Mouse (Mus musculus): ENCODE measurements at regions not wholly inside any gene's neighbourhood (a gene's known extent, or its start where the extent isn't known, plus 50 kb on each side); places are given as distances from the start of the nearest gene placed in this dataset.

DNA sequence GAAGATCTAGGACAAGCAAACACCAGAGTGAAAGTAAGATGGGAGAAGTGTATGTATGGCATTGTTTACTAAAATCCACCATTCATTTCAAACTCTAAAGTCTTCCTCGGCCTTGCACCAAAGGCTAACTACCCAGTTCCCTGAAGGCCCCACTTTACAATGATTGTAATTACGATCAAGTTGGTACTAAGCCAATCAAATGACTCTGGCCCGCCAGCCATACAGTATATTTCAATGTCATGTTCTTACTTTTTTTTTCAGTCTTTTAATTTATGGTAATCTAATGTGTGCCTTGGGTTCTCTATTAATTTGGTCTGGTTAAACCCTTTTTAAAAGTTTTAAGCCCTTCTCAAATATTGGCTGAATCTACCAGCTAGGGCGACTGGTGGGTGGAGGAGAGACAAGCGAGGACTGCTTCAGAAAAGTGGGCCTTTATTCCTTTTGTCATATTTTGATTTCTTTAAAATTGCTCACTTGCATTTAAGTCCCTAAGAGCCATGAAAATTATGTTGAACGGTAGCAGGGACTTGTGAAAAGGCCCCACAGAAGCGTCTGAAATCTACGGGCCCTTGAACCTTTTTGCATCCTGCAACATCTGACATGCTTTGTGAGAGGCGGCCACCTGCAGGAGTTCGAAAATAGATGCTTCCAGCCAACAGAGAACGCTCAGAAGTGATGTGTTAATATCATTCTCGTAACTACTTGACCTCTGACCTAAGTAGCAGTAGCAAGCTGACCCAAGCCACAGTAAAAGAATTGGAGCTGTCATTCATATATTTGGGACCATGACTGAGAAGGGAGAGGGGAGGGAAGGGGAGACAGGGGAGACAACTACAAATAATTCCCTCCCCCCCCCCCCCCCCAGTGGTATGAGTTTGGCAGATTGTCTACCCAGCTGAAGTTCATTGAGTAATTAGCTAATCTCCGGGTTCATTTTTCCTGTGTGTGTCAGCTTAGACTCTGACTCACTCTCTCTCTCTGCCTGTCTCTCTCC lies 197.2 kb downstream of the Cdca7 start:
- DNase-seq (ENCODE audit: low spot score in 2 of 2) = no peak

GRCm38 (mm10) chr2:72674229-72674628 lies 198.3 kb downstream of the Cdca7 start:
- no peak for DNase-seq (ENCODE audit: low spot score in 2 of 2)

DNA sequence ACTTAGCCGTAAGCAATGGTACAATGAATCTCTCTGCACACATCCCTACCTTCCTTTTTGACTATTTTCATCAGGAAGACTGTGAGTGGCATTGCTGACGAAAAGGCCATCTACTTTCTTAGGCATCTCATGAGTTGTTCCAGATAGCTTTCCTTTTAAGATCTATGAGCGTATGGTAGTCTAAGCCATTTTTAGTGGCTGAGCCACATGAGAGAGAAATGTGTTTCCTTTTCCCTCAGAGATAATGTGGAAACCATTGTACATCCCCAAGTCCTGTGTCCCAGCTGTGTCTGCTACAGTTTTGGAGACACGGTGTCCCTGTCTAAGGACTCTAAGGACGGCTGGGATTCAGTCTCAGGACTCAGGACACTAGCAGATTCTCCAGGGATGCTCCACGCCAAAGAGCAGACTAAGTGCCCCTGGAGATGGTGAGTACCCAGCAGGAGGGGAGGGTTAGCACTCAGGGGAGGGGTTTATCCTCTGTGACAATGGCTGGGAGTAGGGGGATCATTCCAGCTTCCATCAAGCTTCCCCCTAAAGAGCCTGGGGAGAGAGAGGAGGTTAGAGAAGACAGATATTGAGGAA lies 199.0 kb downstream of the Cdca7 start:
- DNase-seq (ENCODE audit: low spot score in 2 of 2) = no peak

DNA sequence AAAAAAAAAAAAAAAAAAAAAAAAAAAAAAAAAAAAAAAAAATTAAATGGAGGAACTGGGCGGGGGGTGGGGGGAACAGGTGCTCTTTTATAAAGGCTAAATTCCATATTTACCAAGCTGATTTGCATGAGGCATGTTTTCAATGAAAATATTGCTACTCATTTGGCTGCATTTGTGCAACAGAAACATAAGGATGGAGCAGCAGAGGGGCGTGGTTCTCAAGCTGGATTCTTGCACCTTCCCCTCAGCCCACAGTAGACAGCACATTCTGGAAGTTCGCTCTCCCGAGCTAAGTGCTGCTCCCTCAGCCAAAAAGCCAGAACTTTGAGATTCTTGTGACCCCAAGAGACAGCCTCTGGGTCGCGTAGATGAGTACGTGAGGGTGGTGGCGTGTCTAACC lies 201.8 kb downstream of the Cdca7 start:
- no peak for DNase-seq (ENCODE audit: low spot score in 2 of 2)

DNA sequence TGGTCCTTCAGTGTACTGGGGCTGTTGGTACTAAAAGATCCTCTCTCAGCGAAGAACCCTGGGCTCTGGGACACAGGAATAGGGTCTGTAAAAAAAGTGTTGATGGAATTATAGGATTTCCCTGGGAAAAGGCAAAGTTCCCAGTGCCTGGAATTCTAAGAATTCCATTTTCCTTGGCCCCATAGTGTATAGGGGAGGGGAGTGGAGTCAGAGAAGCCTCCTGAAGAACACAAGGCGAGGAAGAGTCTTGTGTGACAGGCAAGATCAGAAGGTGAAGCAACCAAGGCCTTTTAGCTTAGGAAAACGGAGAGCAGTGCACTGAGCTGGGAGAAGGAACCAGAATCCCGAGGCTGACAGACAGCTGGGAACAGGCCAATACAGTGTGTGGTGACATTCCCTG lies 212.1 kb downstream of the Cdca7 start:
- no peak for DNase-seq (ENCODE audit: low spot score in 2 of 2)

- no peak for DNase-seq (ENCODE audit: low spot score in 2 of 2)
These were observed 225.1 kb downstream of the Cdca7 start for GRCm38 (mm10) chr2:72701081-72701480.

GRCm38 (mm10) chr2:72703238-72703637 lies 227.3 kb downstream of the Cdca7 start:
- no peak for DNase-seq (ENCODE audit: low spot score in 2 of 2)

- DNase-seq (ENCODE audit: low spot score in 2 of 2) = no peak
These were observed 232.0 kb downstream of the Cdca7 start for GRCm38 (mm10) chr2:72707676-72708659.

DNA sequence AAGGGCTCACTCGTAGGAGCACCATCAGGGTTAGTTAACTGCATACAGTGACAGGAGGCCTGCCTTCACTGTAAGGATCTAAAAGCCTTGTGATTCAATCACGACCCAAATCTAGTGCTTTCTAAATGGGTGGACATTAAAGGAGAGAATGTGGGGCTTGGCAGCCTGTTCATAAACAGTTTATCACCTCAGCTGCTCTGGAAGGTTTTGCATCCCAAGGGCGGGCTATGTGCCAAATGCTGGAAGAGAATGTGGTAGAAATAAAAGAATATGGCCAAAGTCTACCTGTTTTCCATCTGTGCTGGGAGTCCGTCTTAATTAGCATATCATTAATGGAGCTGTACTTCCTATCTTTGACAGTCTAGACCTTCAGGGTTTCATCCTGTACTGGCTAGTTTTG lies 241.0 kb downstream of the Cdca7 start:
- no peak for DNase-seq (ENCODE audit: low spot score in 2 of 2)

DNA sequence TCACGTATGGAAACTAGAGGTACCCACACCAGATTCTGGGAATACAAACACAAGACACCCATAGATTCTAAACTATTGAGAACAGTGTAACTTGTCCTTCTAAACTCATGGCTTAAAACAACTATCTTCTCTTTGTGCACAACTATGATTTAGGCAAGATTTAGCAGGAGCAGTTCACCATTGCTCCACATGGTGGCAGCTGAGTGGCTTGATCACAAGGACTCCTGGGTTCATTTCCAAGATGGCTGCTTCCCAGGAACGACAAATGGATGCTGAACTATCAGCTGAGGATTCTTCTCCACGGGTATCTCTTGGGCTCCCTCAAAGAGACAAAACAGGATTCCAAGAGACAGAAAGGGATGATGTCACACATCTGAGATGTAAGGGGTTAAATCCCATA lies 251.5 kb downstream of the Sp3 start:
- peak; percentile 46 to 47 for DNase-seq (ENCODE audit: low spot score in 2 of 2)

GRCm38 (mm10) chr2:72733371-72733770 lies 246.9 kb downstream of the Sp3 start:
- no peak for DNase-seq (ENCODE audit: low spot score in 2 of 2)

- DNase-seq (ENCODE audit: low spot score in 2 of 2) = no peak
These were observed 245.2 kb downstream of the Sp3 start for GRCm38 (mm10) chr2:72735035-72735434.

GRCm38 (mm10) chr2:72736685-72737084 lies 243.6 kb downstream of the Sp3 start:
- no peak for DNase-seq (ENCODE audit: low spot score in 2 of 2)

DNA sequence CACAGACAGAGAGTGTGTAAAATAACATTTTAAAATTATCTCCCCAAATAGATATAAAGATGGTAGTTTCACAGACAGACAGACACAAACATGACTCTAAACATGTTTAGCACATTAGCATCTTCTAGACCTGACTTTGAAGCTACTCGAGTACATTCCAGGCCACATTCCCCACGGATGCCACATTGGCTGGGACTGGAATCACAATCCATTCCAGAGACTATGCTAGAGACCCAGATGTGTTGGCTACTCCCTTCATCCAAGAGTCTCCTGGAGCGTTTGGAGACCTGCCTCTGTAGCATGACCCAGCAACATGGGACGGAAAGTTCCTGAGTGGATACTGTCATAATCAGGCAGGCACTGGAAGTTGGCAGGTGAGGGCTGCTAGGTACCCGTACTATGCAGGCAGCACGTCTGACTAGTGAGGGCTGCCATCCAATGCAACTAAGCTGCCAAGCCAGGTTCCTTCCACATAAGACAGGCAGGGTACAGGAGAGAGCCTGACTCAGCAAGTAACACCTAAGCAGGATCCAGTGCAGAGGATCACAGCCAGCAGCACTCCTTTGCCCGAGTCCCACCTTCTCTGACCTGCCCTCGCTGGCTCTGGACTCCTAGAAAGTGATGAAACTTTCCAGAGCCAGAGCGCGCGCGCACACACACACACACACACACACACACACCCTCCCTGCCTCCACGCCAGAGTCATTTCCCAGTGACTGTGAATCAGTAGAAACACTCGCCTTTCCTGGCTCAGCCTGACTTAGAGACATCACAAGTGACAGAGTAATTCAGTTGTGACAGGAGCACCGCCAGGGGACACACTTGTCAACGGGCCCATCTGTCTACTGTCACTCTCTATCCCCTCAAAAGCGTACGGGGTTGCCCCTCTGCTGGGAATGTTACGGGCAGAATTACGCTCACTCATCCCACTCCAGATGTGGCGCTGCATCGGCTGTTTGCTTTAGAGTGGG lies 239.6 kb downstream of the Sp3 start:
- DNase-seq (ENCODE audit: low spot score in 2 of 2) = no peak

DNA sequence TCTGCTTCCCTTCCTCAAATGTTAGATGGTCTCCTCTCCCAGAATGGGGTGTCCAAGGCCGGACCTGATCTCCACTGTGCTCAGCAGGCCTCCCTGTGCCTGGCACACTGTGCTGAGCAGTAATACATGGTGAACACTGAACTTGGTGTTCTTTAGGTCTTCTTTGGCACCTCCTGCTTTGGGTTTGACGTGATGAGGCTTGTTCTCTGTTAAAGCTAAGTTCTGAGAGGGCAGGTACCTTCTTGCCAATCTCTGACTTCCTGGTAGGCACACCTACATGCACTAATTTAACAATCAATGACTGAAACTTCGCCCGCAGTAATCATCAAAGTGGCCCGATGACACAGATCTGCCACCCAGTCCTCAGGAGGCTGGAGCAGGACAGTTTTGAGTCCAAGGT lies 238.5 kb downstream of the Sp3 start:
- no peak for DNase-seq (ENCODE audit: low spot score in 2 of 2)

DNA sequence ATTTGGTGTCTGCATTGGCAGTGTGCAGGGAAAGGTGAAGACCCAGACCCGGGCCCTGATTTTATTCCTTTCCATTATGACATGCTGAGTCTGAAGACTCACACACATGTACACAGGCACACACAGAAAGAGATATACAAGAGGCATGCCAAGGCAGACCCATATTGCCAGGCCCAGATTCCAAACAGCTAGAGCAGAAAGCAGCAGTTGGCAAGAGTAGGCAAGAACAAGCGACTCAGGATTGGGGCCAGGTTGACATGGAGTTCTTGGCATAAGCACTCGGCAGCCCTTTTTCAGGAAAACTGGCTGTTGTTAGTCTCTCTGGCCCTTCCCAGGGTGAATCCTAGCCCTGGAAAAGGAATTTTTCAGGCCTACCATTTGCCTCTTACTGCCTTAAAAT lies 236.6 kb downstream of the Sp3 start:
- DNase-seq (ENCODE audit: low spot score in 2 of 2) = no peak

GRCm38 (mm10) chr2:72744901-72745300 lies 235.3 kb downstream of the Sp3 start:
- DNase-seq (ENCODE audit: low spot score in 2 of 2) = no peak

- DNase-seq (ENCODE audit: low spot score in 2 of 2) = no peak
These were observed 233.6 kb downstream of the Sp3 start for GRCm38 (mm10) chr2:72746476-72747215.

DNA sequence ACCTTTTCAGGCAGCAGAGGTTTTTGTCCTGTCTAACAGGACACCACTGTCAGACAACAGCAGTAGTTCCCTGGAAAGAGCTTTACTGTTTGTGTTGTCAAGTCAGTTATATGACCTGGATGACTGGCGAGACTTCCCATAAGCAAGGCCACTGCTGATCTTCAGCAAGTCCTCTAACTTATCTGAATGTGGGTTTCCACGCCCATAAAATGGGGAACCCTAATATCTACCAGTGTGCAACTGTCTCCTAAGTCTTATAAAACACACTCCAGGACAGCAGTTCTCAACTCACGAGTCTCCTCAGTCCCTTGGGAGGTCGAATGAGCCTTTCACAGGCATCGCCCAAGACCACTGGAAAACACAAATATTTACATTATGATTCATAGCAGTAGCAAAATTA lies 232.9 kb downstream of the Sp3 start:
- DNase-seq (ENCODE audit: low spot score in 2 of 2) = no peak

Data from adrenal gland, adult 18-20 months (tissue).